Mouse (Mus musculus) kidney, adult 11 months (tissue): ENCODE measurements around the gene Mpp5.

Experiments used
- DNase-seq: peaks from one replicate; pipeline ENCODE4 v3.0.0; 2022

Gene Mpp5

GRCm38 (mm10) chr12:78860921-78861495 lies 112.3 kb downstream of the Mpp5 start:
- no peak for DNase-seq

- peak; percentile 99 for DNase-seq
Observed at GRCm38 (mm10) chr12:78861496-78862253, 113.0 kb downstream of the Mpp5 start, which contains the start of the genes Atp6v1d and Eif2s1. Gene Atp6v1d (minus strand): TSS chr12:78861638. Gene Eif2s1 (plus strand): TSS chr12:78861819.

GRCm38 (mm10) chr12:78862254-78862730 lies 113.6 kb downstream of the Mpp5 start:
- no peak for DNase-seq

GRCm38 (mm10) chr12:78865434-78865833 lies 116.7 kb downstream of the Mpp5 start:
- no peak for DNase-seq

- DNase-seq: no peak
Observed at GRCm38 (mm10) chr12:78868115-78868514, 119.4 kb downstream of the Mpp5 start.

GRCm38 (mm10) chr12:78874581-78874980 lies 125.9 kb downstream of the Mpp5 start:
- DNase-seq: no peak

- DNase-seq: peak; percentile 31
Observed at GRCm38 (mm10) chr12:78890062-78890461, 141.4 kb downstream of the Mpp5 start.
